Mouse (Mus musculus): Measurements from ENCODE around the gene Mapk1ip1.

The Mapk1ip1 gene

DNA sequence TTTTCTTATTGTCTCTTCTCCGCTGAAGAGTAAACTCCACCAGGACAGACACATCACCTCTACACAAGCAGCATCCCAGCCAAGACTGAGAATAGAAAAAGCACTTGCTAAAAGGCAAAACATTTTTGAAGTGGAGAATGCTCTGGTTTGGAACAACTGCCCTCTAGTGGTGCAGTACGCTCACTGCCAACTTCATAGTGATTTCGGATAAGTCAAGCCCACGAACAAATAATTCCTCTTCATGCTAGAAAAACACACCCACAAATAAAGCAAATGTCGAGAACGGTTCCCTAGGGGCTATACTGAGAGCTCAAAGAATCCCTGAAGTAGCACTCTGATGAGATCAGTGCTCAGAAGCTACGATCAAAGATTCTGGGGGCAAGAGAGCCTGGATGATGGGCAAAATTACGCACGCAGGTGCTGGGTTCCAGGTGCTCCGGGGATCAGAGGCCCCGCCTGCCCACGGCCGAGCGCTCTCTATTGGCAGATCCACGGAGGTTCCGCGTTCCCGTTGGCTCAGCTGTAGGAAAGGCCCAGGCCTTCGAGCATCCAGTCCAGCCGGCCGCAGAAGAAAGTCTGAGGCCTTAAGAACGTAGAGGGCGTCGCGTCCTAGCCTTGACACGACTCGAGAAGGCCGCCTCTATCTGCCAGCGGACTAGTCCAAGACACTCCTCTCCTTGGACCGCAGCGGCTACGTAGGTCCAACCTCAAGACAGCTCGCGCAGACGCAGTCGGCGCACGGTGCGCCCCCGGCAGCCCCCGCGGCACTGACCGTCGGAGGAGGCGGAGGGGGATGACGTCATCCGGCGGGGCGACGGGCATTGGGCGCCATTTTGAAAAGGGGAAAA, at the start of gene Mapk1ip1, which contains the start of gene Ppp2r2d:
TSS of gene Mapk1ip1 (minus strand) at position 730 of the 848 bp plus-strand sequence.
TSS of gene Ppp2r2d (plus strand) at position 536 of the 848 bp plus-strand sequence.
- DNase-seq = peak; percentile 95

DNA sequence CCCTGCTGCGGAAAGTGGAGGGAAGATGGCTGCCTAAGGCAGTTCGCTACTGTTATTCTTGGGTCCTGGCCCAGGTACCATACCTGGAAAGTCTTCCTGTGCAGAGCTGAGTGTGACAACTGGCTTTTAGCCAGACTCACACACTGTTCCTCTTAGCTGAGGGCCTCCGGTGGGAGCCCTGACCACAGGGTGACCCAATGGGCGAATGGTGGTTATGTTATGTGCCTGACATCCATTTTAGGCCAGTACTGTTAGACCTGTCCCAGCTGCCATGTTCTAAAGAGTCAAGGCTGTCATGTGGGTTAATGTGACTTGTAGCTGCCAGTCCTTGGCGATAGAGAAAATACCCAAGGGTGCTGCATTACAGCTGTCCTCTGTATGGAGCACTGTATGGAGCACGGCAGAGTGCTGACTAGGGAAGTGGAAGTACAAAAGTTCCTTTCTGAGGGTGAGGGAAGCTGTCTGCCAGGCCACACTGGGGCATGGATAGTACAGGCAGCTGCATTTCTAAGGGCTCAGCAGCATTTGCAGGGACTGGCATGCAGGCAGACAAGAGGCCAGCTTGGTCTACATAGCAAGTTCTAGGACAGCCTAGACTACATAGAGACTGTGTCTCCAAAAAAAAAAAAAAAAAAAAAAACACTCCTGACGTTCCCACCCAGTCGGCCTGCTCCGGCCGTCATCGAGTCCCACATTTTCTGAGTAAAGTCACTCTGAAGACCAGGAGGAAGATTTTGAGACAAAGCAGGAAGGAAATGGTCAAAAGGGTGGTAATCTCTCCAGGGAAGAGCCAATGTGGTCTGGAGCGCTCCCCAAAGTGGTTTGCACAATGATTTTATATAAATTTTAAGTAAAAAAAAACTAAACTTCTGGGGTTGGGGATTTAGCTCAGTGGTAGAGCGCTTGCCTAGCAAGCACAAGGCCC, 39.6 kb upstream of the Mapk1ip1 start:
- no peak for DNase-seq

DNA sequence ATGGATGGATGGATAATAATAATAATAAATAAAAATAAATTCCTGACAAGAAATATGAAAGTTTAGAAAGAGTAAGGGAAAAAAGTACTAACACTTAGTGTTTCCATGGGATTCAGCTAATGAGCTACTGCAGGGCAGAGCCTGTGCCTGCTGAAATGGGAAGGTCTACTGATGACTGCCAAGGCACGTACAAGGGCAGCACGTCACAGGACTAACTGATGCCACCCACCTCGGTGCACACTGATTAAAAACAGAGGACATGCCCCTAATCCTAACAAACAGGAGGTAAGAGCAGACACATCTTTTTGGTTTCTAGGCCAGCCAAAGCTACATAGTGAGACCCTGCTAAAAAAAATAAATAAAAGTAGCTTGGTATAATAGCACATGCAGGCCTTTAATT, 37.7 kb upstream of the Mapk1ip1 start:
- DNase-seq = no peak

DNA sequence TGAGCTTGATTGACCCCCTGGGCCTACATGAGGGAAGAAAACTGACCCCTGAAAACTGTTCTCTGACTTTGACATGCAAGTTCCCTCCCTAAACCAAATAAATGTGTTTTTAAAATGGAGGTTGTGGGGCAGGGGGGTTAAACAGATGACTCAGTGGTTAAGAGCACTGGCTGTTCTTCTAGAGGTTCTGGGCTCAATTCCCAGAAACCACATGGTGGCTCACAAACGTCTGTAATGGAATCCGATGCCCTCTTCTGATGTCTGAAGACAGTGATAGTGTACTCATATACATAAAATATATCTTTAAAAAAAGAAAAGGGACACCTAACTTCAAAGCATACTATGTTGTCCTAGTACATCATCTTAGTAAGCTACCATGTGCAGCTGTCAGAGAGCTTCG, 29.0 kb upstream of the Mapk1ip1 start:
- no peak for DNase-seq

DNA sequence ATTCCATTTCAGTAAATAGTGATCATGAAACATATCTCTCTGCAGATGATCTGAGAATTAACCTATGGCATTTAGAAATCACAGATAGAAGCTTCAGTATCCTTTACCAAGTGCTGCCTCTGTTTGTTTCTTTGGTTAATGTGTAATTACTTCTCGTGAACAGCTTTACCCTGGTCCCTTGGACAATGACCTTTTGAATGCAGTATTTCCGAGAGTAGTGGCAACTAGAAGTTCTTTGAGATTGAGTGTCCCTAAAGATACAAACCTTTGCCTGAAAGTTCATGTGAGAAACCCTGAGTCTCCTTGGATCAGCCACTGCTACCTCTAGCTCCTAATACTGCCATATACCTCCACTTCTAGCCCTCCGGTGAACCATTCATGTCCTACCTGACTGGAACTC, 26.9 kb upstream of the Mapk1ip1 start:
- DNase-seq = no peak

DNA sequence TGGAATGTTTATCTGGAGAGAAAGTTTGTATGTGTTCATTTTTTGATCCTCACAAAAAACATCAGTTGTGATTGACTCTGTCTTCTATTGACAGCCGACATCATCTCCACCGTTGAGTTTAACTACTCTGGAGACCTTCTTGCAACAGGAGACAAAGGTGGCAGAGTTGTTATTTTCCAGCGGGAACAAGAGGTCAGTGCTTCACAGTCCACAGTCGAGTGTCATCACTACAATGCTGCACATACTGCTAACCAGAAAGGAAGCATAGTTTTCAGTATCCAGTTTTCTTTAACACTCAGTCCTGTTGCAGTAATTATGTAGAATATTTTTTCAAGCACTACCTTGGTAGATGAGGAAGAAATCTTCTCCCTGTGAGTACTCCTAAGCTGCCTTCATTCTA, 22.2 kb upstream of the Mapk1ip1 start:
- no peak for DNase-seq

DNA sequence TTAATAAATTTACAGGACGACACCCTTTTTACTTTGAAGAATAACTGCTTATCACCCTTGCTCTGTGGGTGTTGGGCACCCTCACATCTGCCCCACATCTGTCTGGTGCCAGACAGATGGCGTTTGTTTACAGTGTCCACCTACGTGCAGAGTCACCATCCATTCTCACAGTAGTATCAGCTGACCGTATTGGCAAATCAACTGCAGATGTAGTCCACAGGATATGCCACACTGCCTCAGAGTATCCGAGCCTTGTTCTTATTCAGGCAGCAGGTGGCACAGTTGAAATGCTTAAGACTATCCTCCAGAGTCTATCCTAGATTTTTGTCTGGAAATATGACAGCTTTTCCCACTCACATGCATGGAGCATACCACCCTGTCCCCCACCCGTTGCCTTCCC, 21.2 kb upstream of the Mapk1ip1 start:
- no peak for DNase-seq

DNA sequence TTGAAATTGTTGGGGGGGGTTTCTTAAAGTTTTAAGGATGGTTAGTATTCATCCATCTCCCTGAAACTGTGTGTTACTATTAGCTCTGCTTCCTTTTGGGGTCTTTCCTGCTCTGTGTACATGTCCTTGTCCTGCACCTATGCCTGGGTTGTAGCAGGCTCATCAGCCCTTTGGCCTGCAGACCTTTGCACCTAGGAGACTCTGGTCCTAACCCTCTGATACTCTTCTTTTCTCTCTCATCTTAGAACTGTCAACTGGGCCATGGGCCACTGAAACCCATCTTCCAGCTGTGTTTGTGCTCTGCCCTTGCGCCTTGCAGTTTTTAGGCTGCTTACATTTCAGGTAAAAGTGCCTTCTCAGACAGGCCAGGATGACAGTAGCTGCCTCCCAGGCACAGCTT, 18.7 kb upstream of the Mapk1ip1 start:
- DNase-seq = no peak

DNA sequence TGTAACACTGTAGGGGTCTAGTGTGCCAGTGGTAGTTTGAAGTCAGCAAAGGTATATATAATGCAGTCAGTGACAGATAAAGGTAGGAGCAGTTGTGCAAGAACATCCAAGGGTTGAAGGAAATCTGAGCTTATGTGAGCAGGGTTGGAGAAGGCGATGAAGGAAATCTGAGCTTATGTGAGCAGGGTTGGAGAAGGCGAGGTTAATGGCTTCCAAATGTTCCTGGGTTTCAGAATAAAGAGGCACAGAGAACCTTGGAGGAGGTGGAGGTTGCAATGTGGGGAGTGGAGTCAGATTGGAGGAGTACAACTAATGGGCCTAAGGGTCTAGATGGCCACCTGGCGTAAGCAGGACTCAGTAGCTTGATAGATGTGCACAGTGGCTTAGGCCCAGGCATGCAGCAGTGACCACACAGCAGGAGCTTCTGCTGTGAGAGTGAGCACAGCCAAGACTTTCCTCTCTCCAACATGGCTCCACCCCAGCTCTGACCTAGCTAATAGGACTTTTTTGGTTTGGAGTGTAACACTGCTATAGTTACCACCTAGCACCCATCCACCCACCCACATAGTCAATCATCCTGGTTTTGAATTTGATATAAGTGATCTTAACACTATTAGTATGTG, 18.0 kb upstream of the Mapk1ip1 start:
- peak; percentile 40 for DNase-seq

DNA sequence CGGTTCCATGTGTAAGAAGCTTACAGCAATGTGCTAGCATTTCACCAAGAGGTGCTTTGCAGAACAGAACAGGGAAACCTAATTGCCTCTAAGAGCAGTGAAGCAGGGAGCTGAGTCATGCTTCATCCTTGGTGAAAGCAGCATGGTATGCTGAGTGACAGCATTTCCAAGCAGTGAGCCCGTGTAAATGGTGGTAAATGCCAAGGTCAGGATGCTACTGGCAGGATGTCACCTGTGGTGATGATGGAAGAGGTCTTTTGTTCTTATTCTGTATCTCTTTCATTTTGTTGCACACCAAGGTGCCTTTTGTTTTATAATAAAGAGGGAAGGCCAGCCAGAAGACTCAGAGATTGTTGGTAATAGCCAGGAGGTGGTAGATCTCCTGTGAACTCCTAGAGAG, 10.6 kb upstream of the Mapk1ip1 start:
- DNase-seq = no peak

DNA sequence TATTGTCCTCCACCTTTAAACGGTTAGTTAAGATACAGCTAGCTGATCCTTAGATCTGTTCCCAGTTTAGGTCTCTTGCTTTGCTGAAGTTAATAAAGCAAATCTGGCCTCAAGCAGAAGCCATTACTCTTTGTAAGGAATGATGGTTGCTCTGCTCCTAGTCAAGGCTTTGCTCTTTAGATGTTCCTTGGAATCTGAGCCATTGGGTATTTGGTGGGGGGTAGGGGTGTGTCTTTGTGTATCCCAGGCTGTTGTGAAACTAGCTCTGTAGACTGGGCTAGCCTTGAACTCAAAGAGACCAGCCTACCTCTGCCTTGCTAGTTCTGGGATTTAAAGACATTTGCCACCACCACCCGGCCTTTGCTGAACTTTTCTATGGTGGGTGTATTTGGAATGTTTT, 8.1 kb upstream of the Mapk1ip1 start:
- DNase-seq = no peak

DNA sequence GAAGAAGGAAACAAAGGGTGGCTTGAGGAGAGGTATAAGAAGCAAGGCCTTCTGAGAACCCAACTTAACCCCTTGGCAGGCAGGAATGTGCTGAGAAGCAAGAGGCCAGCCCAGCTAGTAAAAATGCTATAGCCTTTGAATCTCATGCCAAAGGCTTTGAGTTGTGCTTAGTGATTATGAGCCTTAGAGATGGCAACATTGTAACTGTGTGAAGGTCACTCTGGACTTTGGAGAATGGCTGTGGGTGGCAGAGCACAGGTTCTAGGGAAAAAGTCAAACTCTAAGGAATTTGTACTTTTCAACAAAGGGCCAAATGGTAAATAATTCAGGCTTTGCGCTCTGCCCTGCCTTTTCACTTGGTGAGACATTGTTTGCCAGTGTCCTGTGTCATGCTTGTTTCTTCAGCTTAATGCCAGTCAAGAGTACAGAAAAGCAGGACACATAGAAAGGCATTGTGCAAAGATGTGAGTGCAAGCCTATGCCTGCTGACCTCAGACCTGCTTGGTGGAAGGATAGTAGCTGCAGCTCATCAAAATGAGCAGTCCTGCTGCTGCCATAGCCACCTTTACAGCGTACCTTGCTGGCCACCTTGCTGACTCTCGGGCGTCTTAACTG, 7.5 kb upstream of the Mapk1ip1 start:
- no peak for DNase-seq

DNA sequence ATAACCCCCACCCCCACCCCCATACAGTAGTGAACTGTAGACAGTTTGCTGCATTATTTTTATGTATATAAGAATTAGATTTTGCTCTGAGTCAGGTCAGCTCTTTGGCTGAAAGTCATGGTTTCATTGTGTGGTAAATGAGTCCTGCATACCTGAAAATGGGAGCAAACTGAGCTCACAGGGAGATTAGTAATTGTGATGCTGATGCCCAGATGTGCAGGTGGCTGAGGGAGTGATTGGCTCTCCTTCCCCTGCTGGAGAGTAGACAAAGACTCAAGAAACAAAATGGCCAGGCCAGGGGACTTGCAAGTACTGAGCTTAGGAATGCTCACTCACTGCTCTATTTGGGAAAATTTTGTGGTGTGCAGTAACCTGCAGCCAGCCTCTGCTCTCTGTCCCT, 4.0 kb upstream of the Mapk1ip1 start:
- DNase-seq = no peak

DNA sequence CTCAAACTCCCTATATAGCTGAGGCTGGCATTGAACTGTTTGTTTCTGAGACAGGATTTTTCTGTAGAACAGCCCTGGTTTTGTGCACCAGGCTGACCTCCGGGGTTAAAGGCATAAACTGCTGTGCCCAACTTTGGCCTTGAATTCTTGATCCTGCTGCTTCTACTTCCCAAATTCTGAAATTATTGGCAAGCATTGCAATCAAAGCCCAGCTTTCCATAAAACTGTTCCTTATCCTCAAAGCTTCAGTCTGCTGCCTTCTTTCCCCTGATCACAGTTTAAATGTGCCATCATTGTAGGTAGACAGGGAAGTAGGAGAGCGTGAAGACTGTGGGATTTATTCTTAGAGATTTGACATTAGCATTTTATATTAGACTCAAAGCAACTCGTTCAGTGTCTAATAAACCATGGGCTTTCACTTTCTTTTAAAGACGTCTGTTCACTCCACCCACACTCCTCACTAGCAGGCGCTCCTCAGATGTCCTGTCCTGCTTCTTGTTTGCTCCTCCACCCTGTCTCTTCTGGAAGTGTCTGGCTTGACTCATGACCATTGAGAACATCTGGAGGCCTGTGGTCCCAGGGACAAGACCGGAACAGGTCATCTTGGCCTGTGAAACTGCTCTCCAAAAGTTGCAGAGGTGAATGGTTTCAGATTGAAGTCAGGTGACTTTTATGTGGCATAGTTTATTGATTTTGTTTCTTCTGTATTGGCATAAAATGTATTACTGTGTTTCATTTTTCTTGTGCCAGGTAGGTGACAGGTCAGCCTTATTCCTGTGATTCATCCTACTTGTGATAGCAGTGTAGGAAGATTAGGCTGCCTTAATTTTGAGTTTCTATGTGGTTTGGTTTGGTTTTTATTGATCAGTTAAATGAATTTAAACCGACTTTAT, 2.2 kb upstream of the Mapk1ip1 start:
- DNase-seq = no peak

DNA sequence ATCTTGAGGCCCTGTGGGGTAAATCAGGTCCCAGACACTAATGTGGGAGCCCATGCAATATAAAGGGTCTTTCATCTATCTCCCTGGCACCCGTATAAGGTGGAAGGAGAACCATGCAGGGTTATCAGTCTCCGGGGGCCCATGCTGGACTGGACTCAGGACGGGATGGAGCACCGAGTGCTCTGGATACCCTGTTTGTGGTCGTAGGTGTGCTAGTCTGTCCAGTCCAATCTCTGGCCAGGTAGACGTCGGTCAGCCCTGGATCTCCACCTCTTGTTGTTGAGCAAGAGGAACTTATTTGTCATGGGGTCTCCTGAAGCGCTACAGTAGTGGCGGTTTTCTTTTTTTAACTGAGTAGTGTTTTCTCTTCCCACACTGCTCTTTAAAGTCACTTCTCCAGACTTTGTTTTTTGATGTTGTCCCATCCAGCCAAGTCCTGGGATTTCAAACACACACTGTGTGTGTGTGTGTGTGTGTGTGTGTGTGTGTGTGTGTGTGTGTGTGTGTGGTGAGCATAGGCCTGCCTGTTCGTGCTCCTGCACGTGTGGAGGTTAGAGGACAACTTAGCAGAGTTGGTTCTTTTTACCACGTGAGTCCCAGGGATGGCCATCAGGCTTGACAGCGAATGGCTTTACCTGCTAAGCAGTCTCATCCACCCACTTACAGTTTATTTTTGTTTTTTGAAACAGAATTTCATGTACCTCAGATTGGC, 1.4 kb upstream of the Mapk1ip1 start:
- peak; percentile 43 for DNase-seq

DNA sequence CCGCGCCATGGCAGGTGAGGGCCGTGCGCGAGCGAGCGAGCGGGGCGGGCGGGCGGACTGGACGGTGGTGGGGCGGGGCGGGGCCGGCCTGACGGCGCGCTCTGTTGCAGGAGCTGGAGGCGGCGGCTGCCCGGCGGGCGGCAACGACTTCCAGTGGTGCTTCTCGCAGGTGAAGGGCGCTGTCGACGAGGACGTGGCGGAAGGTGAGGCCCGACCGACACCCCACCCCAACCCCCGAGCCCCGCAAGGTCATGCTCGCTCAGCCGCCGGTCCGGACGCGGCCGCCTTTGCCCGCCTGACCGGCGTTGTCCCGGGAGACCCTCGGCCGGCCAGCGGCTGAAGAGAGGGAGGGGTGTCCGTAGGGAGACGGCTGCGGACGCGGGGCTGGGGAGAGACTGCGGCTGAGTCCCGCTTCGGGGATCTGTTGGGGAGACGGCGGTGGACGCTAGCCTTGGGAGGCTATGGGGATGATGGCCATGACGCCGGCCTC, 474 bp upstream of the Mapk1ip1 start:
- peak; percentile 43 for DNase-seq

DNA sequence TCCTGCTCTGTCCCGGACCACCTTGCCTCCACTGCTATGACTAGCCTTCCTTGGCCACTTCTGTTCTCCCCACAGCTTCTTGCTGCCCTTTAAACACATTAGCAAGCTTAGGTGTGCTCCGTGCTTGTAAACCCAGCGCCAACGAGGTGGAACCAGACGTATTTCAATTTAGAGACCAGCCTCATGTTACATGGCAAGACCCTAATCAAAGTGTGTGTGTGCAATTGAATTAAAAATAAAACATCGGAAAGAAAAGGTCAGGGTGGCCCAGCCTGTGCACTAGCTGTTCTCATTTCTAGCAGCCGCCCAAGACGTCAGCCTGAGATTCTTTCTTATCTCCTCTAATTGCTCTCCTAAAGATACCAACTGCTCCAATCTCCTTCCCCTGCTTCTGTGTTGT, 962 bp downstream of the Mapk1ip1 start:
- DNase-seq = peak; percentile 48

DNA sequence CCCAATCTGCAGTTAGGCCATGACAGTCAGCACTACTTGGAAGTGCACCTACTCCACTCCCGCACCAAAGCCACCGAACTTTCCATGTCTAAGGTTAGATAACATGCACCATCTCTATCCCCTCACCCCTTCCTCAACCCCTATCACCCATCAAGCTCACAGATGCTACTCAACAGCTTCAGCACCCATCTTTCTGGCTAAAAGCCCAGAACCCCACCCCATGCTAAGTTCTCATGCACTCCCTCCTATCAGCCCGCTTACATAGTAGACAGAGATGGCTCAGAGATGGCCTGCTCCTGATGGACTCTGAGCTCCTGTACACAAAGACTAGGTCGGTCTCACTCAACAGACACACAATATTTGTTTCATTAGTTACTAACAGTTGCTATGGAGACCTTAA, 2.7 kb downstream of the Mapk1ip1 start:
- DNase-seq = peak; percentile 38

DNA sequence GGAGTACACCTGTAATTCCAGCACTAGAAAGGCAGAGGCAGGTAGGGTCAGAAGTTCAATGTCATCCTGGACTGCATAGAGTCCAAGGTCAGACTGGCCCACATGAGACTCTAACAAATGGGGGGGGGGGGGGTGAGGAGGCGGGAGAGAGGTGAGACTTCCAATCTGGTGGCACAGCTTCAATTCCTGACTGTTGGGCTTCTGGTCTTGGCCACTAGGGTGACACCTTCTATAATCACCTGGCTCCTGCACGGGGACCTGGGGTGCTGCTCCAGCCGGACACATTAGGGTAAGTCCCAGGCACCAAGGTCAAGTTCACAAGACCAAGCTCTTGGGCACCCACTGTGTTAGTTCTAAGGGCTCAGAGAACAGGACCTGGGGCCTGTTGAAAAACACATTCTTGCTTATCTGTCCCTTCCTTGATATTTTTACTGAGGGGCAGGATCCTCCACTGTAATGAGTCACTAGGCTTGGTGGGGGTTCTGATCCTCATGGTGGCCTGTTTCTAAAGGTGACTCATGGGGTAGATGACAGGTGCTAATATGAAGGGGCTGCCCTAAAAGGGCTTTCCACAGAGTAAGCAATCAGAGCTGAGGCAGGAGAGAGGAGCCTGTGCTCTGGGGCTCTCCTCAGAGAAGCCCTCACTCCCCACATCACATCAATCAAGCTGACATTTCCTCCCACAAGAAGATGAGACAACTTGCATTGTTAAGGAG, 4.5 kb downstream of the Mapk1ip1 start:
- no peak for DNase-seq

DNA sequence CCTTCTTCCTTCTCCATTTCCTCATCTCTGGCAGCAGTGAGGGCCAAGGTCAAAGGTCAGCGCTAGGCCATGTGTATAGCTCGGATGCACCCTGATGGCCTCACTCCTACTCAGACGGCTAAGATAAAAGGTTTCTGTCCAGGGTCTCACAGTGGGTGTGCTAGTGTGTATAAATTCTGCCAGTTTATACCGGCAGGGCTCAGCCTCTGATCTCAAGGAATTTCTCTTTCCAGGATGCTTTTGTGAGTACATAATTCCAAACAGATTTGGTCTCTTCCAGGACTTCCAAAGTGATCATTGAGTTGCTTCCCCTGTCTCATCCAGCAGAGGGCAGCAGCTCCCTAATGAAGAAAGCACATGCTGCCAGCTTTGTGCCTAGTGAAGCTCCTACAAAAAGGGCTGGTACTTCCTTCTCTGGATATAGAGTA, 5.5 kb downstream of the Mapk1ip1 start:
- peak; percentile 88 for DNase-seq
